8 mouse cellular contexts compared by ENCODE assay signal in the genomic region with DNA sequence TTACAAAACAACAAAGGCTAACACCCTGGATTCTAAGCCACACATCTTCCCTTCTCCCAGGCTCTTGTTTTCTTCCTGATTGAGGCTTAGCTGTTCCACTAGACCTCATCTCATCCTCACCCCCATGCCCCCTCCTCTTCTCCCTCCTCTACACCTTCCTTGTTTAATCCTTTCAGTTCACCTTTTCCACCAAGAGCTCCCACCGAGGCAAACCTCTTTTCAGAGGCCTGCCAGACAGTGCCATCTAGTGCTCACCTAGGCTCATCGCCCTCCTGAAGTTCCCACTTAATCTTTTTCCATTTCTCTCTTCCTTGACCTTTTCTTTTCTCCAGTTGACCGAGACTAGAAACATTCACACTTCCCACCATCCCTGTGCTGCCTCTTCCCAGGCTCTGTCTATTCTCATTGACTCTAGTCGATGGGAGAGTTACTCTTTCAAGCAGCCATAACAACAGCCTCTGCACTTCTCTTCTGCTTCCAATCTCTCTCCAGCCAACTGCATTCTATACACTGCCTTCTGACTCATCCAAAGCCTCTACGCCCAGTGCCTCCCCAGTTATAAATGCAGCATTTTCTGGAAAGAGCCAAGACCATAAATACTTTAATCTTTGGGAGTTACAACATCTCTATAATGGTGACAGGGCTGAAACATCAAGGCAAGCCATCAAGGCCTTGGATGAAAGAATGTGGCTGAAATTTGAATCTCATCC. TPM values are rescaled to one million over a fixed set of nuclear protein-coding genes. Genes with fewer than 3 reads are reported as not detected.
DNase-seq lines count a peak whose midpoint lies in the region; ATAC-seq and TF ChIP-seq lines count a peak whose summit lies in the region.

No protein-coding gene starts in this region.

- H3K27me3 ChIP-seq in heart, adult 2 months (ENCODE audit: control insufficient read depth, insufficient read depth, low read length) = no peaks in the 10 kb centered on the region
- H3K27me3 ChIP-seq in heart, embryonic 10.5 days (ENCODE audit: insufficient read depth, poor library complexity, severe bottlenecking) = peaks cover 5% of the 10 kb centered on the region; the same call in 1 of the 2 replicates
- no peaks in the 10 kb centered on the region for H3K27me3 ChIP-seq in embryonic facial prominence, embryonic 10.5 days (replicated peaks; ENCODE audit: low read depth, poor library complexity, severe bottlenecking)
- no peaks in the 10 kb centered on the region for H3K27me3 ChIP-seq in midbrain, embryonic 12.5 days
- no peaks in the 10 kb centered on the region for H3K27me3 ChIP-seq in heart, embryonic 12.5 days (replicated peaks)

- H3K4me1 ChIP-seq in heart, adult 2 months (ENCODE audit: control insufficient read depth, insufficient read depth, low read length) = no peaks in the 10 kb centered on the region
- H3K4me1 ChIP-seq in heart, embryonic 10.5 days = no peaks in the 10 kb centered on the region
- H3K4me1 ChIP-seq in embryonic facial prominence, embryonic 10.5 days = 0 out of 2 replicates have a peak, but pooled peaks cover 2% of the 10 kb centered on the region
- H3K4me1 ChIP-seq in midbrain, embryonic 12.5 days = no peaks in the 10 kb centered on the region
- no peaks in the 10 kb centered on the region for H3K4me1 ChIP-seq in heart, embryonic 12.5 days (replicated peaks)

- WGBS in heart, adult 2 months = 28% methylated on average over 5 of the region's 5 CpGs
- WGBS in heart, embryonic 10.5 days = 29% methylated on average over 5 of the region's 5 CpGs
- 36% methylated on average over 5 of the region's 5 CpGs for WGBS in embryonic facial prominence, embryonic 10.5 days
- 34% methylated on average over 5 of the region's 5 CpGs for WGBS in midbrain, embryonic 12.5 days
- WGBS in heart, embryonic 12.5 days = 23% methylated on average over 5 of the region's 5 CpGs

- peak in 1 of 2 experiments; percentile 27 for DNase-seq in heart, adult 2 months
- no peak for DNase-seq in heart, embryonic 10.5 days (ENCODE audit: low spot score)
- DNase-seq in urinary bladder, postnatal 14 days (ENCODE audit: low spot score) = peak; percentile 38
- DNase-seq in urinary bladder, postnatal 36 days (ENCODE audit: low spot score in 2 of 2) = no peak
- DNase-seq in embryonic facial prominence, embryonic 10.5 days (ENCODE audit: low spot score) = peak; percentile 30
- DNase-seq in layer of hippocampus, adult 9-11 months = no peak

- H3K9ac ChIP-seq in heart, adult 2 months (ENCODE audit: low read depth, low read length) = no peak overlapping the region
- no peak overlapping the region for H3K9ac ChIP-seq in midbrain, embryonic 12.5 days (replicated peaks)
- no peak overlapping the region for H3K9ac ChIP-seq in heart, embryonic 12.5 days

- 0 out of 2 replicates have a peak, but pooled peaks have one; percentile 30 for ATAC-seq in midbrain, embryonic 12.5 days (ENCODE audit: low FRiP score, low read depth)
- ATAC-seq in heart, embryonic 12.5 days (ENCODE audit: insufficient number of reproducible peaks, low FRiP score) = no peak

- no peak overlapping the region for H3K27ac ChIP-seq in heart, adult 2 months
- H3K27ac ChIP-seq in heart, embryonic 10.5 days = no peak overlapping the region
- no peak overlapping the region for H3K27ac ChIP-seq in embryonic facial prominence, embryonic 10.5 days (replicated peaks)
- H3K27ac ChIP-seq in midbrain, embryonic 12.5 days (replicated peaks) = no peak overlapping the region
- no peak overlapping the region for H3K27ac ChIP-seq in heart, embryonic 12.5 days (ENCODE audit: poor library complexity, severe bottlenecking)

- H3K79me2 ChIP-seq in heart, adult 2 months (replicated peaks; ENCODE audit: control insufficient read depth, insufficient read depth, low read length) = no peaks in the 10 kb centered on the region

- intact Hi-C loops in heart, adult 2 months (cut with DNase I) = loop anchor here (1.0 kb wide), 1 partner anchor 107 kb away; no protein-coding TSS in a partner anchor

- H3K36me3 ChIP-seq in heart, adult 2 months (ENCODE audit: control insufficient read depth, insufficient read depth, low read length) = no peaks in the 10 kb centered on the region
- no peaks in the 10 kb centered on the region for H3K36me3 ChIP-seq in heart, embryonic 10.5 days
- no peaks in the 10 kb centered on the region for H3K36me3 ChIP-seq in embryonic facial prominence, embryonic 10.5 days (replicated peaks)
- no peaks in the 10 kb centered on the region for H3K36me3 ChIP-seq in midbrain, embryonic 12.5 days
- no peaks in the 10 kb centered on the region for H3K36me3 ChIP-seq in heart, embryonic 12.5 days

- TF ChIP-seq EP300 in heart, adult 2 months (IDR thresholded peaks at IDR 0.05; ENCODE audit: insufficient read depth, low read depth, low read length) = no peak

- no peak for TF ChIP-seq POLR2A in heart, adult 2 months (IDR thresholded peaks at IDR 0.05; ENCODE audit: insufficient read depth, low read depth, low read length)

- TF ChIP-seq CTCF in heart, adult 2 months (IDR thresholded peaks at IDR 0.05) = peak; percentile 85

- no peak overlapping the region for H3K4me3 ChIP-seq in heart, adult 2 months
- no peak overlapping the region for H3K4me3 ChIP-seq in heart, embryonic 10.5 days
- no peak overlapping the region for H3K4me3 ChIP-seq in embryonic facial prominence, embryonic 10.5 days
- H3K4me3 ChIP-seq in midbrain, embryonic 12.5 days = no peak overlapping the region
- H3K4me3 ChIP-seq in heart, embryonic 12.5 days = no peak overlapping the region

- H3K9me3 ChIP-seq in heart, embryonic 10.5 days = no peaks in the 10 kb centered on the region
- H3K9me3 ChIP-seq in embryonic facial prominence, embryonic 10.5 days = no peaks in the 10 kb centered on the region
- H3K9me3 ChIP-seq in midbrain, embryonic 12.5 days = no peaks in the 10 kb centered on the region
- H3K9me3 ChIP-seq in heart, embryonic 12.5 days (replicated peaks) = peaks cover 4% of the 10 kb centered on the region; the same call in 1 of the 2 replicates

- H3K4me2 ChIP-seq in midbrain, embryonic 12.5 days (replicated peaks) = no peak overlapping the region
- no peak overlapping the region for H3K4me2 ChIP-seq in heart, embryonic 12.5 days

RNA-seq across cellular contexts. Expression of gene Stard5, which starts 43.9 kb away (rescaled TPM):
- total RNA-seq in heart, adult 2 months (2021) = 1 to 10 TPM; 8.6 to 9.2 TPM
- 6.7 and 9.6 TPM in 2 replicates for polyA plus RNA-seq in heart, adult 2 months (2012; rRNA removed)
- 28.9 and 31.9 TPM in 2 replicates for polyA plus RNA-seq in heart, embryonic 10.5 days (2016; fragmentation: Nextera tagmentation; extraction: Ambion mirVana)
- 15.1 and 16.8 TPM in 2 replicates for polyA plus RNA-seq in embryonic facial prominence, embryonic 10.5 days (2016; fragmentation: Nextera tagmentation; extraction: Ambion mirVana)
- 10.8 and 12.0 TPM in 2 replicates for polyA plus RNA-seq in midbrain, embryonic 12.5 days (2016; fragmentation: Nextera tagmentation; extraction: Ambion mirVana)
- polyA plus RNA-seq in heart, embryonic 12.5 days (2016; fragmentation: Nextera tagmentation; extraction: Ambion mirVana) = 35.1 and 35.4 TPM in 2 replicates

Comparison
In these comparisons a context has a peak if more than half of its experiments do, and no peak if none do; other contexts are left out.
1. DNase-seq: peak in urinary bladder, postnatal 14 days (single experiment) and embryonic facial prominence, embryonic 10.5 days (single experiment); none in heart, embryonic 10.5 days (single experiment), urinary bladder, postnatal 36 days (0 of 2) and layer of hippocampus, adult 9-11 months (single experiment).